Mouse (Mus musculus) adrenal gland (tissue): ENCODE measurements at regions not wholly inside any gene's neighbourhood (a gene's known extent, or its start where the extent isn't known, plus 50 kb on each side); places are given as distances from the start of the nearest gene placed in this dataset.

ENCODE experiments used
- intact Hi-C: fragments of 180-260 bp; cut with DNase I; formaldehyde crosslinking; loops from one replicate; pipeline ENCODE4 v1.15.1; 2025

GRCm38 (mm10) chr14:61694796-61695195 is 87.5 kb downstream of the Kcnrg start:
- intact Hi-C loops, result no loop called here

GRCm38 (mm10) chr14:61696290-61696842 is 89.1 kb downstream of the Kcnrg start:
- intact Hi-C loops, result no loop called here

GRCm38 (mm10) chr14:61696886-61697554 is 89.8 kb downstream of the Kcnrg start:
- intact Hi-C loops, result no loop called here

GRCm38 (mm10) chr14:61697704-61698103 is 90.4 kb downstream of the Kcnrg start:
- intact Hi-C loops, result no loop called here

- intact Hi-C loops, result no loop called here
These were observed 91.2 kb downstream of the Kcnrg start for GRCm38 (mm10) chr14:61698358-61699055.

- intact Hi-C loops, result no loop called here
These were observed 92.4 kb downstream of the Kcnrg start for GRCm38 (mm10) chr14:61699638-61700037.

- intact Hi-C loops, result no loop called here
These were observed 93.9 kb downstream of the Kcnrg start for GRCm38 (mm10) chr14:61701131-61701530.

- intact Hi-C loops, result no loop called here
These were observed 96.7 kb downstream of the Kcnrg start for GRCm38 (mm10) chr14:61703916-61704315.

GRCm38 (mm10) chr14:61706984-61707383 is 99.7 kb downstream of the Kcnrg start:
- intact Hi-C loops, result no loop called here

- intact Hi-C loops, result no loop called here
These were observed 101.1 kb downstream of the Kcnrg start for GRCm38 (mm10) chr14:61708331-61708730.

GRCm38 (mm10) chr14:61715746-61716145 is 108.5 kb downstream of the Kcnrg start:
- intact Hi-C loops, result no loop called here

GRCm38 (mm10) chr14:61718392-61719124 is 111.3 kb downstream of the Kcnrg start:
- intact Hi-C loops, result no loop called here

- intact Hi-C loops, result no loop called here
These were observed 114.0 kb downstream of the Kcnrg start for GRCm38 (mm10) chr14:61721302-61721701.

GRCm38 (mm10) chr14:61724942-61725341 is 117.7 kb downstream of the Kcnrg start:
- intact Hi-C loops, result no loop called here

- intact Hi-C loops, result no loop called here
These were observed 121.3 kb downstream of the Kcnrg start for GRCm38 (mm10) chr14:61728562-61728961.

GRCm38 (mm10) chr14:61735541-61735940 is 128.3 kb downstream of the Kcnrg start:
- intact Hi-C loops, result no loop called here

- intact Hi-C loops, result no loop called here
These were observed 129.4 kb downstream of the Kcnrg start for GRCm38 (mm10) chr14:61736384-61737322.

- intact Hi-C loops, result no loop called here
These were observed 130.3 kb downstream of the Kcnrg start for GRCm38 (mm10) chr14:61737504-61738040.

GRCm38 (mm10) chr14:61739453-61739852 is 132.2 kb downstream of the Kcnrg start:
- intact Hi-C loops, result no loop called here

GRCm38 (mm10) chr14:61743855-61744408 is 136.7 kb downstream of the Kcnrg start:
- intact Hi-C loops, result no loop called here
